Mouse (Mus musculus): ENCODE measurements around the gene Prg3.

DNA sequence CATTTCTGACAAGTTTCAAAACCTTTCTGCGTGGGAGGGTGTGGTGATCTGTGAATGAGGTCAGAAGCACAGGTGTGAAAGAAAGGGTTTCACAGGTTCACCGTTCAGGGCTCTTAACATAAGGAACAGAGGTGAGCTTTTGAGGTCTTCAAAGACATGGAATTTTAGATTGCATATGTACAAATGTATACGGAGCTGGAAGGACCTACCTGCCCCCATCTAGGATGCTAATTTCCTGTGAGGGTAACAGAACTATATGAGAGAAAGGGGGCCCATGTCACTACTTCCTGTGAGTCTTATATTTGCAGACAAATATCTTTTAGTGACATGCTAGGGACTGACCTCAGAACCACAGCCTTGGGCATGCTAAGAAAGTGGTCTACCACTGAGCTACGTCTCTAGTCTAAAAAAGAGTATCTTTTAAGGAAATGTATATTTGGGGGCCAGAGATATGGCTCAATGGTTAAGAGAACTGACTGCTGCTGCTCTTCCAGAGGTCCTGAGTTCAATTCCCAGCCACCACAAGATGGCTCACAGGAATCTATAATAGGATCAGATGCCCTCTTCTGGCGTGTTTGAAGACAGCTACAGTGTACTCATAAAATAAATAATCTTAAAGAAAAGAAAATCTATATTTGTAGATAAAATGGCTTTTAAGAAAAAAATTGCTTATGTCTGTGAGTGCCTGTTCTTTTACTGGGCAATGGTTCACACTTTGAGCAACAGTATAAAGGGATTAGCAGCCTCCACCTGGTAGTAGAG, 26.0 kb downstream of the Prg3 start:
- TF ChIP-seq POLR2A (IDR thresholded peaks at IDR 0.05; ENCODE audit: borderline replicate concordance, extremely low read depth, low read depth, low read length) (no peak), CTCF (IDR thresholded peaks at IDR 0.05; ENCODE audit: insufficient read depth, low read length) (no peak)
